Mouse (Mus musculus) right cerebral cortex, postnatal 25 days (tissue): ENCODE data around the gene Wnt7b.

ENCODE experiments used
- DNase-seq: peaks from one replicate; pipeline ENCODE4 v3.0.0; 2022

Wnt7b gene

DNA sequence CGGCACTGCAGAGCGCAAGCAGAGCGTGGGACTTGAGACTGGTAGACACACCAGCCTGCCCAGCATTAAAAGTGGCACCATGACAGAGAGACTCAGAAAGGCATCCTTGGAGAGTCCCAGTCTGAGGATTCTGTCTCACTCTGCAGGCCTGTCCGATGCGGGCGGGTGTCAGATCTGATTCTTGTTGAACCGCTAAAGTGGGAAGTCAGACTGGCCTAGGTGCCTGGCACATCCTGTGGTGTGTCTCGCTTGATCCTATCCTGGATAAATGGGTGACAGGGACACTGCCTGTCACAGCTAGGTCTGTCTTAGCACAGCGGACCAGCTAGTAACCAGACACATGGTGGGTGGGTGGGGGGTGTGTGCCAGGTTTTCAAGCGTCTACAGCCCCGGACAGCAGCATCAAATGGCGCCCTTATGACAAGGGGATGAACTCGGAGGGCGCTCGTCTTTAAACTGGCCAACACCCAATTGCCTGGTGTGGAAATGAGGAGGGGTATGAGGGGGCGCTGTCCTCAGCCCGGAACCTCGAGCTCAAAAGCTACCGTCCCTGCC, at the start of gene Wnt7b:
Gene Wnt7b (minus strand): TSS at position 118 of the 555 bp plus-strand sequence.
- no peak for DNase-seq

DNA sequence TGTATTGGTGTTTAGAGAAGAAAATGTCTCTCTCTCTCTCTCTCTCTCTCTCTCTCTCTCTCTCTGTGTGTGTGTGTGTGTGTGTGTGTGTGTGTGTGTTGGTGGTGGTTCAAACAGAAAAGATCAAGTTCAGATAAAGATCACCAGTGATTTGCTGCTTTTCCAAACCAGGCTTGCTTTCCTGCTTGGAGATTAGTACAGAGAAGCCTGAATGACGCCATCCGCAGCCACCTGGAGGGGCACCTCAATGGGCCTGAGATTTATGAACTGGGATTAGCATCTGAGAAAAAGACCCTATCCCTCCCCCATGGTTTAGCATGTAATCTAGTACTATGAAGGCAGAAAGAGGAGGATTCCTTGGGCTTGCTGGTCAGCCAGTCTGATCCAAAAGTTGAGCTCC, 49.3 kb upstream of the Wnt7b start:
- DNase-seq, result no peak

DNA sequence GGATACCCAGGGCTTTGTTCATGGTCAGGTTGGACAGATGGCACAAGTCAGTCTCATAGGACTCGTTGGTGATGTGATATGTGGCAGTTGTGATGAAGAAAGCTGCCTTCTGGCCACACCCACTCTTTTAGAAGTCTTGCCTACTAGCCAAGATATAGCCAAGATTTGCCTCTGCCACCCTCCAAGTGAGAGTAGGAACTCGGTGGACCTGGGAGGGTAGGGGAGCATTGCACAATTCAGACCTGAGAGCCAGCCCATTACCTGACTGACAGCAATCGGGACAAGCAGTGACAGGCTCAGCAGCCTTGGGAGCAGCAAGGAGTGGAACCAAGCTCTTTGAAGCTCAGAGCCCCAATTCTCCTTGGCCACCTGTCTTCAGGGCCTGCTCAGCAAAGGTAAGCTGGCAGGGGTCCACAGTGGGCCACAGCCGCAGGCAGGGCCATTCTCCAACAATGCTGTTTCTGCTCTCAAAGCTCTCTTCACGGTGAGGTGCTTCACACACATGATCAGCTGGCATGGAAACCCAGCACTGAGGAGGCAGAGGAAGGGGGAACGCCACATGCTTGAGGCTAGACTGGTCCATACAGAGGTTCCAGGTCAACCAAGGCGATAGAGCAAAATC, 47.8 kb upstream of the Wnt7b start:
- no peak for DNase-seq

DNA sequence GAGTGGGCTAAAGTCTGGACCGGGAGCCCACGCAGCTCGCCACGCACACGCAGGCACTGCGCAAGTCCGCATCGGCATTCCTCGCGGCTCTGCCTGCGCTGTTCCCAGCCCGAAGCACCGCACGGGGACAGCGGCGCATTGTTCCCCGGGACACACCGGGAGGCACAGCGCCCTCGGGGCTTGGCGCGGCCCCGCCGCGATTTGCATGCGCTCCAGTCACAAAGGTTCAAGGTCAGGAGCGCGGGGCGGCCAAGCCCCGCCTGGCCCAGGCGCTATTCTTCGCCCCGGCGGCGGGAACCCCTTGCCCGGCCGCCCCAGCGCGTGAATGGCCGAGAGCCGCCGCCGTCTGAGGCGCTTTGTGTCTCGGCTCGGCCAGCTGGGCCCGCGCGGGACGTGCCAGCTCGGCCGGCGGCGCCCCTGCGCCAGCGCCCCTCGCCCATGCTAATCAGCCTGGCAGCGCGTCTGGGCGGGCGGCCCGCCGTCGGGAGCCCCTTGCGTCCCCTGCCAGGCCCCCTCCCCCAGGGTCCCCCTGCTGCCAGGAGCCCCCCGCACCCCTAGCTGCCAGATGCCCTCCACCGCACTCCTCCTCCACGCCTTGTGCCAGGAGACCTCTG, 43.5 kb upstream of the Wnt7b start:
- DNase-seq, result peak; percentile 69

DNA sequence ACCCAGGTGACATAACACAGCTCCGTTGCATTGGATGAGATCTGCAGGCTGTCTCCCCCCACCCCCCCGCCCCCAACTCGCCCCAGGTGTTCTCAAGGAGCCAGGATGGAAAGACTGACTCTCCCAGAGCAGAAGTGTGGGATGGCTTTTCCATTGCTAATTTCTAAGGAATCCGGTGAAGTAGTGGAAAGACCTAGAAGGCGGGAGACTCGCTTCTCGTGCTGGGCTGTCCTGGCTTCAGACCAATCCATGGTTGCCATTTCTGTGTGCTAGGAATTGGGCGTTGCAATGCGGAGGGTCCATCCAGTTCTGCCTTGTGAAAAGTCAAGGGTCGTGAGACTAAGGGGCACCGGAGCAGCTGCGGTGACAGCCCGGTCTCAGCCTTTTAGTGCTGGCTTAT, 39.9 kb upstream of the Wnt7b start:
- DNase-seq, result no peak

DNA sequence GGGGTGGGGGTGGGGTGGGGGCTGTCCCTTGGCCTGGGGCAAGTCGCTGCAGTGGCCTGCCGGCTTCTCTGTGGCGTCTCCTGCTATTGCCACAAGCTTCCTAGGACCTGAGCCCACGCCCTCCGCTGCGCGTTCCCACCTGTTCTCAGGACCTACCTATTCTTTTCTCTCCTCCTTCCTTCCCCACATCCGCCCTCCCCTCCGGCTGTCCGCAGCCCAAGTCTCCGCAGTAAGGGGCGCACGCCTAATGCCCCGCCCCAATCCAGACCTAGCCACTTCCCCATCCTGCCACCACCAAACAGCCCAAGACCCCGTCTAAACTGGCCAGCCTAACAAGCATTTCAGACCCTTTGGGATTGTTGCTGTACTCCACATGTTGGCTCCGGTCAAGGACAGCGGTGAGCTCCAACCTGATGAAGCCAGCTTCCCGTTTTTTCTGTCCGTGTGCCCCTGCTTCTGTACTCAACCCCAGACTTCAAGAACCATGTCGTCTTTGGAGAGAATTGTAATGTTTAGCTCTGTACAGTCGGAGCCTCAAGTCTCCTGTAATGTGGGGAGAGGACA, 33.3 kb upstream of the Wnt7b start:
- DNase-seq, result no peak

DNA sequence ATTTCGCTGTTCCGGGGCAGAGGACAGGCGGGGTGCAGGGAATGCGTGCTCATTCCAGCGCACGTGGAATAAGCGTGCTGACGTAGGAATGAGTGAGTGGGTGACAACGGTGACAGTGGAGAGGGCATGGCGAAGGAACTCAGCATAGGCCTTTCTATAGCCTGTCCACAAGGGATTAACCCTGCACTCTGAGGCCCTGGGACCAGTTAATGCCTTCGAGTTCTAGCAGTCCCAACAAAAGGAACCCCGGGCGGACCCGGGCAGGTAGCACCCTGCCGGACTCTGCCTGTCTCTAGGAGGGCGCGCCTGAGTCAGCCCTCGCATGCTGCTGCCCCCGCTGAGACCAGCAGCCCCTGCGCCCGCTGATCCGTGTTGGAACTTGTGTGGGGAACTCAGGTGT, 32.8 kb upstream of the Wnt7b start:
- no peak for DNase-seq

DNA sequence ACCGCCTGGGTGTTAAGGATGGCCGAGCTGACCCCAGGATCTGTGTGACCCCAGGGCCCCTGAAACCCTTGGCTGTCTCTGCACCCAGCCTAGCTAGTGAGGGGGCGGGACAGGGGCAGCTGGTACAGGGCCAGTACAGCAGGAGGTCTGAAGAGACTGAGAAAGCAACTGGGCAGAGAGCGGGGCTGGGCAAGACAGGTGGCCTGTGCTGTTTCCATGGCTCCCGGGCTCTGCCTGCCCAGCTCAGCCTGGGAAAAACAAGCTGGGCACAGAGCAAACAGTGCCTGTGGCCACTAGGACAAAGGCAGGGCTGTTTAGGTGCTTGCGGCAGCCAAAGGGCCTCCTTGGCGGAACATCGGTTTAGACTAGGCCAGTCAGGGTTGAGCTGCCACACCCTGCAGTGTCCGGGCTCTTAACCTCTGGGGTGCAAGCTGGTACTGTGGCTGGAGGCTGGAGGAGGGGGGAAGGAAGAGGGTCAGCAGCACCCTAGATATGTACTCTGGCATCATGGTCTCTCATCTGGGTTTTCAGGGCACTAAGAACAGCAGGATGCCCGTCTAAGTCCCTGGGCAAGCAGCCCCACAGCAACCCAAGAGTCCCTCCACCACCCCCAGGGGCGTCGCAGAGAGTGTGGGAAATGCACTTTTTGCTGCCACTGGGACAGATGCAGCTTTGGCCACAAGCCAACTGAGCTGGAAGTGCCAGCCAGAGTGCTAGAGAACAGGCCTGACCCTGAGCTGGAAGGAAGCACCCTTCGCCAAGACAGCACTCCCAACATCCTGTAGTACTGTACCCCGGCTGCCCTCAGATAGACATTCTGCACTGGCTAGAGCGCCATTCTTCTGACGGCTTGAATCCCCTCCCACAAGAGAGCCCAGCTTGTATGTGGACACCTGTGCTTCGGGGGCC, 31.3 kb upstream of the Wnt7b start:
- peak; percentile 54 for DNase-seq

DNA sequence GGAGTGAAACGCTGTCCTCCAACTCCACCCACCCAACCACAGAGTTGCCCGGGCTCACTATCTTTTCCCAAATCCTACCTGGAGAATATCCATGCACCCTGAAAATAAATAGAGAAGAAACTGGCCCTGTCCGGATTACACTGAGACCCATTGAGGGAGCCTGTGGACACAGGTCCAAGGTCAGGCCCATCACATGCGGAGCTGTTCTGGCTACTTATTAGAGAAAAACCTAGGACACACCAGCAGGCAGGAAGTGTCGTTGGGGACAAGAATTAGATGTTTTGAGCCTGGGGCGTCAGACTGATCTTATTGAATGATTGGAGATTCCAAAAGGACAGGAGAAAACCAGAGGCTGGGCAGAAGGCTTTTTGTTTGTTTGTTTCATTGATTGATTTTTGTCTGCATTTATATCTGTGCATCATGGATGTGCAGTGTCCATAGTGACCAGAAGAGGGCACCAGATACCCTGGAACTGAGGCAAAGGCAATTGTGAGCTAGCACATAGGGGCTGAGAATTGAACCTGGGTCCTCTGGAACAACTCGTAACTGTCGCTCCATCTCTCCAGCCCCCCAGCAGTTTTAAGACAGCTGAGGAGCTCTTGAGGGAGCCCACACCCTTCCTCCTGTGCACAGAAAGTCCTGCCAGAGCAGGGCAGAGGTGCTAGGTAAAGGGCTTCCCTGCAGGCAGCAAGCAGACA, 30.5 kb upstream of the Wnt7b start:
- no peak for DNase-seq

DNA sequence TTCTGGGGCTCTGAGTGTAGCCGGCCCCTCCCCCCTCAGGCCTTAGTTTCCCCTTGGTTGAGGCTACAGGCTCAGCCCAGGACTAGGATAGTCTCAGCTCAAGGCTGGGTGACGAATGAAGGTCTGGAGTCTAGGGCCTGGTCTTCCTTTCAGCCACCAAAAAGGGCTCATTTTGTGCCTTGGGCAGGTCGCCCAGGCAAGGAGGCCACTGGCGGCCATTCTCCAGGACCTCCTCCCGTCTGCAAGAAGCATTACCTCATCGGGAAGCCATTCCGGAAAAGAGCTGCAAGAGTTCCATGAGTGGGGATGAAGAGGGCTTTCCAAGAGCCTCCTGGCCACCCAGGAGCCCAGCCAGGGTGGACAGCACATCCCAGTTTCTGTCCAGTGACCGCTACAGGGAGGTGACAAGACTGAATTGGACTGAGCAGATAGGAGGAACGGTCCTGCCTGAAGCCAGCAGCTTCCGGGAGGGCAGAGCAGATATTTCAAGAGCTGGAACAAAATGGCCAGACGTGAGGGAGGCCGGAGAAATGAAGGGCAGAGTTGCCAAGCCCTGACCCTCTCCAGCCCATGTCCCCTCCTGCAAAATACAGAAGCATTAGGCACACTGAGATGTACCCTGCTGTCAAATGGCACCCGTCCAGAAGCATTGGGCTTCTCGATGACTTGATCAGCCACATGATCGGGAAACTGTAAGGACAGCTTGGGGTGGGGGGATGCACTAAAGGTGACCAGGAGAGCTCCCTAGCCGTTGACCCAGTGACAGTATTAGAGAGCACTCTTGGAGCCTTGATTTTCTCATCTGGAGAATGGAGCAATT, 29.6 kb upstream of the Wnt7b start:
- DNase-seq, result no peak

DNA sequence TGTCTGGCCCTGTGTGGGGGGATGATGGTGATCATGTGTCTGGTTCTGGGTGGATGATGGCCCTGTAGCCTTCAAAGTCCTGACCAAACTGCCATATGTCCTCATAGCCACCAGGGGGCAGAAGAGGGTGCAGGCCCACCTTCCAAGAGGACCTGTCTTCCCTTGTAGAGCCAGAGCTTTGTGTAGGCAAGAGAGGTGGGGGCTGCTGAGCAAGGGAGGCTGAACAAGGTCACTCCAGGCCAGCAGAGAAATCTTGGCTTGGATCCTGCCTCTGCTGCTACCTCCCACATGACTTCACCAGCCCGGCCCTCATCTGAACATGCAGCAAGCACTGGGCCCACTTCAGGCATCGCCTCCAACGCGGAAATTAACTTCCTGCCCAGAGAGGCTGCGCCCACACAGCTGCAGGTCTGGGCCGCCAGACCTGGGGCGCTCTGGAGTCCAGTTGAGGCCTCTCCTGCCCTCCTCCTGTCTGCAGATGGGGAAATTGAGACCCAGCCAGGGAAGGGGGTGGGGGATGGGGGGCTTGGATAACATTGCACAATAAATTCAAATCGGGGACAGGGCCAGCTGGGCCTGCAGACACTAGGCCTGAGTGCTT, 28.4 kb upstream of the Wnt7b start:
- peak; percentile 76 for DNase-seq

DNA sequence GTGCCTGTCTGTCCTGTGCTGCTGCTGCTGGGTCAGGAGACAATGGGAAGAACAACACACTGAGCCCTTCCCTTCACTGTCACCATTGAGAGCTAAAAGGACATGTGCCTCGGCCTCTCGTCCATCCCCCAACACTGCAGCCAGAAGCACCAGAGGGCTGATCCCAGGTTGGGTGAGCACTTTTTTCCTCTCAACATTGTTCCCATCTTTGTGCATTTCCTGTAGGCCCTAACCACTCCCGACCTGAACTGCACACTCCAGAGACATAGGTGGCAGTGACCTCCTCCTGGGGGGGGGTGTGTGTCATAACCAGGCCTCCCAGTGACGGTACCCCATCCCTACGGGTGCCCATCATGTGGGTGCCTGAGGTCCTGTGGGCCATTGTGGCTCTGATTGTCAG, 27.8 kb upstream of the Wnt7b start:
- no peak for DNase-seq

DNA sequence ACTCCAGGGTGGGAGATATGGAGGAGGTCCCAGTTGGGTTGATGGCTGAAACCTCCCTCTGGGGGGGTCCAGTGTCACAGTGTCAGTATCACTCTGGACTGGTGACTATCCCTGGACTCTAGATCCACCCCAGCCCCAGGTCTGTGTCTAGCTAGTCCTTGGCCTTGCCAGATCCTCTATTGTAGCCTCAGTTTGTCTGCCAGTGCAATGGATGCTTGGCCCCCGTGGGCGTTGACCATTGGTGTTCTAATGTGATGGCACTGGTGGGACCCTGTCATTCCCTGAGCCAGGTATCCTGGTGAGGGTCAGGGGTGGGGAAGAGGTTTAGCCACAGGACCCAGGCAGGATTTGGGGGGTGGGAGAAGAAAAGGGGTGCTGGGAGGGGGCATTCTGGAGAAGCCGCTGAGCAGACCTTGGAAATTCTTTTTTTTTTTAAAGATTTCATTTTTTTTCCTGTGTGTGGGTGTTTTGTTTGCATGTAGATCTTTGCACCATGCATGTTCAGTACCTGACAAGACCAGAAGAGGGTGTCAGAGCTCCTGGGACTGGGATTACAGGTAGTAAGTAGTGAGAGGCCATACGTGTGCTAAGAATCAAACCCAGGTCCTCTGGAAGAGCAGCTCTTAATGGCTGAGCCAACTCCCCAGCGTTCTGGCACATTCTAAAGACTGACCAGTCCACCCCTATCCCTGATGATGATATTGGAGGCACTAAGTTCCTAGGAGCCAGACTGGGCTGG, 27.2 kb upstream of the Wnt7b start:
- DNase-seq, result no peak

DNA sequence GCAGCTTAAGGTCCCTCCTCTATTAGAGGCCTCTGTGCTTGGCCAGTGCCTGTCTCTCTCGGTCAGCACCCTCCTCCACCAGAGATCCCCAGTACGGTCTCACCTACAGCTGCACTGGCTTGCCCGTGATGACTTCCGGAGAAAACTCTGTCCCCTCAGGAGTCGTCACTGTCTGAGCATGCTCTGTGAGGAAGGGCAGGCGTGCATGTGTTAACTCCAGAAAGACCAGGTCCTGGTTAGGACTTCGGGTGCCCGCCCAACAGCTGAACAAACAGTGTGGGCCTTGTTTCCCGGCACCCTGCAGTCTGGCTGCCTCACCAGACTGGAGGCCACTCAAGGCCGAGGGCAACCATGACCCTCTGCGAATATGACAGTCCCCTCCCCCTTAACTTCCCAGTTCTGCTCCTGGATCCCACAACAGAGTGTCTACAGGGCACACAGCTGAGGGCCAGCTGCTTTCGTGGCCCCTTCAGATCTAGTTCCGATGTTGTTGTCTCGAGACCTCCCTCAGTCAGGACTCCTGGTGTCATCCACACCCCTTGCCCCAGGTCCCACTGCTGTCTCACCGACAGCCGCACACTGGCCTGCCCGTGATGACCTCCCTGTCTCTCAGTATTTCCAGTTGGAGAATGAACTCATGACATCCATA, 23.8 kb upstream of the Wnt7b start:
- no peak for DNase-seq

DNA sequence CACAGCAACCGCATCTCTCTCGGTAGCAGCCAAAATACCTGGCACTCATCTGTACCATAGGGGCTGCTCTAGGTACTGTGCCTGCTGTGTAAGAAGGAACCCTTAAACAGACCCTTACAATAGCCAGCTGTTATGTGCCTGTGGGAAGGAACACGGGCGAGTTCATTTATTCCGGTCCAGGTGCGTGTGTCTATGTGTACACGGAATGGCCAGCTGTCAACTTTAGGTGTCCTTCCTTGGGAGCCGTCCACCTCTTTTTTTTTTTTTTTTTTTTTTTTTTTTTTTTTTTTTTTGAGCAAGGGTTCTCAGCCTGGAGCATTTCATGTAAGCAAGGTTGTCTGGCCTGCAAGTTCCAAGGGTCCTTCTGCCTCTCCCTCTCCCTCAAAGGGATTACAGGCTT, 22.7 kb upstream of the Wnt7b start:
- DNase-seq, result no peak

DNA sequence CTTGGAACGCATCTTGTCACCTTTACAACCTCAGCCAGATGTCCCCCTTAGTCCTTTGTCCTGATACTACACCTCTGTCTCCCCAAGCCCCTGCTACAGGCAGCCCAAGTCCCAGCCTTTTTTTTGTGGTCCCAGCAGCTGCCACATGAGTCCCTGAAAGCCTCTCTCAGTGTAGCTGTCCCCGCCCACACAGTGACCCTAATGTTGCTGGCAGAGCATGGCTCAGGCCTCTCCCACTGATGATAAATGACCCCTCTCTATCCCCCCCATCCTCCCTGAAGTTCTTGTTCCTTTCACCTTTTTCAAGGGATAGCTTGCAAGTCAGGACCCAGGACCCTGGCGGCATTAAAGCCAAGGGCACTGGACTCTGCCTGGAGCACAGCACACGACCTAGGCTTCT, 22.2 kb upstream of the Wnt7b start:
- no peak for DNase-seq

DNA sequence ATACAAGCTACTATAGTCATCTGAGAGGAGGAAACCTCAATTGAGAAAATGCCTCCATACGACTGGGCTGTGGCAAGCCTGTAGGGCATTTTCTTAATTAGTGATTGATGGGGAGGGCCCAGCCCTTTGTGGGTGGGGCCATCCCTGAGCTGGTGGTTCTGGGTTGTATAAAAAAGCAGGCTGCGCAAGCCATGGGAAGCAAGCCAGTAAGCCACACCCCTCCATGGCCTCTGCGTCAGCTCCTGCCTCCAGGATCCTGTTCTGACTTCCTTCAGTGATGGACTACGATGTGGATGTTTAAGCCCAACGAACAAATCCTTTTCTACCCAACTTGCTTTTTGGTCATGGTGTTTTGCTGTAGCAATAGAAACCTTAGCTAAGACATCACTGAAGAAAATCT, 21.1 kb upstream of the Wnt7b start:
- no peak for DNase-seq

DNA sequence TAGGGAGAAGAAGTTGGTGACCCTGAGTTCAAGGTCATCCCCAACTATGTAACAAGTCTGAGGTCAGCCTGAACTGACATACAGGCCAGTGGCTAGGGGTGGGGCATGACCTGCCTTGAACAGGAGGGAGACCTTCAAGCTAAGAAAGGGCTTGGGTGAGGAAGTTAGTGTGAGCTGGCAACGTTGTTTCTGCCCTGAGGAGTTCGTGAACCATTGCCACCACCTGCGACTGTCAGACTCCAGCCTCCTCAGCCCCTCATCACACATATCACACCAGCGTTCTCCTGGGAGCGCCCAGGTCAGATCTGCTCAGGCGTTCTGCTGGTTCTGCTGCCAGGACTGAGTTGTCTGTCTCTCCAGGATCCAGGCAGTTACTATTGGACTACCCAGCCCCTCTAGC, 20.5 kb upstream of the Wnt7b start:
- DNase-seq, result no peak

DNA sequence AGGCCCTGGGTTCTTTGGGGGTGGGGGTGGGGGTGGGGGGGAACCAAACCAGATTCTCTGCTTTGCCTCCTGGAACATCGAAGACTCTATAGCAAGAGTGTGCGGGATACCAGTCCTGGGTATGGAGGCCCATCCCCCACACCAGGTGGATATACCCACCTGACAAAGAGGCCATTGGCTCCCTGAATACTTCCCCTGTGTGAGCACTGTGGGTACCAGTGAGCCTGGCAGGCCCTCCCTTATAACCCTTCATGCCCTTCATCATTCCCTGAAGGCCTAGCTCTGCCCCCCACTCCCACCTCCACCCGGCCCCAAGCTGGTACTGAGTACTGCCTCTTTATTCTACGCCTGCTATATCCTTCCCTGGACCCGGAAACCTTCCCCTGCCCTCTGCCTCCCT, 19.7 kb upstream of the Wnt7b start:
- DNase-seq, result no peak

DNA sequence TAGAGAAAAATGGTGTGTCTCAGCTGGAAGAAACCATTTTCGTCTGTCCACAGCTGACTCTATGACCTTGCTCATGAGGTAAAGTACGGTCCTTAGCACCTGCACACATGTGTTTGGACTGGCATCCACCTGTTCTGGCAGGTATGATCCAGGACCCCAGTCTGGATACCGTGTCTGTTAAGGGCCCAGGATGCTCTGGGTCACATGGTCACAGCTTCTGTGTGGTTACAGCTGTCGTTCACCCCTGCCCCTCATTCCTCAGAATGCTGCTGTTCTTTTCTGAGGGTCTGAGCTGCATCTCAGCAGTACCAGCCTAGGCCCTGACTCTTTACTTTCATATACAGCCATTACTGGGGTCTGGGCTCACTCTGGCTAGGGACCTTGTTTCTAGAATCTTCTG, 18.9 kb upstream of the Wnt7b start:
- DNase-seq, result no peak
